Mouse (Mus musculus) cerebellum, adult 2 months (tissue): Measurements from ENCODE around the gene Gm10840.
A peak's percentile ranks its signal among the peaks of the same experiment; 100 is the strongest.

Experiments
- CTCF ChIP-seq: fragments of 200-500 bp; IDR thresholded peaks from 2 replicates; pipeline ENCODE4 v1.5.1; 2011; ENCODE audit warnings: low read depth, mild to moderate bottlenecking, control low read depth, low read length, moderate library complexity, borderline replicate concordance; ENCODE audit not compliant: insufficient read depth
- POLR2A ChIP-seq: fragments of 200-500 bp; IDR thresholded peaks from 2 replicates; pipeline ENCODE4 v1.6.1; 2011; ENCODE audit warnings: low read length, control low read depth, borderline replicate concordance; ENCODE audit not compliant: insufficient read depth

DNA sequence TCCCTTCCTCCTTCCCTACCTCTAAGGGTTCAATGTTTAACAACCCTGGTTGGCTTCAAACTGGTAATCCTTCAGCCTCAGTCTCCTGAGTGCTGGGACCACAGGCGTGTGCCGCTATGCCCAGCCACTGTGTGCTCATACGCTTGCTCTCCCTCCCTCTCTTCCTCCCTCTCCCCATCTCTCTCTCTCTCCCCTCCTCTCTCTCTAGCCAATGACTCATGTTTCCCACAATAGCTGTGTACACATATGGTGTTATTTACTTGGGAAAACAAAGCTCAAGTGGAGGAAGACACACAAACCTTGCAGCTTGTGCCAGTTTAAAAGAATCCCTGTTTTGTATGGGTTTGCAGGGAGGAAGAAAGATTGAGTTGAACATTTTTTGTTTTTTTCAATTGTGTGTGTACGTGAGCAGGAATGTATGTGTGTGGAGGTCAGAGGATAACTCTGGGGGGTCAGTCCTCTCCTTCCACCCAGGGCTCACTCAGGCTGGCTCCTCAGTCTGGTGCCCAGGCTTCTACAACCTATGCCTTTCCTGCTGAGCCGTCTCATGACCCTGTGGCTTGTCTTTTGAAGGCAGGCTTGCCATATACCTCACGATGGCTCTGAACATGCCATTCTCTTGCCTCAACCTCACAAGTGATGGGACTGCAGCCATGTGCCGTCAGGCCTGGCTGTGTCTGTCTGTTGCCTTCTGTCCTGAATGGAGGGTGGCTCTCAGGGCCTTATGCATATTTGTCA, 19.2 kb downstream of the Gm10840 start:
- no peak for TF ChIP-seq CTCF
- TF ChIP-seq POLR2A = peak; percentile 81; the same call in 1 of the 2 replicates
